Mouse (Mus musculus) adipocyte (in vitro differentiated cells): ENCODE measurements at regions not wholly inside any gene's neighbourhood (a gene's known extent, or its start where the extent isn't known, plus 50 kb on each side); places are given as distances from the start of the nearest gene placed in this dataset.

Experiments used
- DNase-seq: peaks from one replicate; pipeline ENCODE4 v3.0.0-alpha.2; 2016; ENCODE audit warnings: low spot score

DNA sequence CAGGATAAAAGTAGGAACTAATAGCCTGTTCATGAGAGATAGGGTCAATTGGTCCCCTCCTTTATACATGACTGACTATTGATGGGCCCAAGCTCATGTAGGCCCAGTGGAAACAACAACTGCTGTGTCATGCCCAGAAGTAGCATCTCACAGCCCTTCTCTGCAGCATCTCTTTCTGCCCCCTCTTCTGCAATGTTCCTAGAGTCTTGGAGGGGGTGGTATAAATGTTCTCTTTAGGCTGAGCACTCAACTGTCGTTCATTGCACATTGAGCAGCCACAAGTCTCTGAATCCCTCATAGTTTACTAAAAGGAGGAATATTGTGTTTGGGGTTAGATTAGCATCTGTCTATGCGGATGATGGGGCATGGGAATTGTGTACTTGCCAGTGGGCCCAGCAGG is 324.1 kb downstream of the Phkb start:
- no peak for DNase-seq

DNA sequence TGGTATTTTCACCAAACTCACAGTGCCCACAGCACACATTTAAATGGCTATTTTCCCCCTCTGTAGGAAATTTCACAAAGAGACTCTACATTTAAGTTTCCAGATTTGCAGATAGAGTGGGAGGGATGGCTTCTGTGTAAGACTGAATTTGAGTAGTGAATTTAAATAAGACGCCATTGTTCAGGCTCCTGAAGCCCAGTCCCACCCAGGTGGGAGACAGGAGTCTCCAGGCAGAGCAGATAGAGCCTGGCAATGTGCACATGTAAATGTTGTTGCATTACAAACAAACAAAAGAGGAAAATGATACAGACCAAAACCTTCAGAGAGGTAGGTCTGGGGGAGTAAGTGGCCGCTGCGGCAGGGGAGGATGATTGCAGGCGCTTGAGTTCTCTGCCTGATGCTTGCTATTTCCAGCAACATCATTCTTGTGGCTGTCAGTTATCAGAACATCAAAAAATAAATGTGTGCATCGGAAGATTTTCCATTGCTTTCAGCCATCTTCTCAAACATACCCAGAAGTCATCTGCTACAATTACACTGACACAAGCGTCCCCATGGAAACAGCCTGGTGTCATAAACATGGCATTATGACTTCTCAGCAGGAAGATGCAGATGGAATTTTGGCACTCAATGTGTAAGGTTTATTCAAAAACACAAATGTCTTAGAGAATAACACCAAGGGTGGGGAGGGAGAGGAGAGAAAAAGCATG is 318.5 kb downstream of the Phkb start:
- DNase-seq = no peak

- no peak for DNase-seq
These were observed 306.8 kb downstream of the Phkb start for GRCm38 (mm10) chr8:86147586-86147985.

DNA sequence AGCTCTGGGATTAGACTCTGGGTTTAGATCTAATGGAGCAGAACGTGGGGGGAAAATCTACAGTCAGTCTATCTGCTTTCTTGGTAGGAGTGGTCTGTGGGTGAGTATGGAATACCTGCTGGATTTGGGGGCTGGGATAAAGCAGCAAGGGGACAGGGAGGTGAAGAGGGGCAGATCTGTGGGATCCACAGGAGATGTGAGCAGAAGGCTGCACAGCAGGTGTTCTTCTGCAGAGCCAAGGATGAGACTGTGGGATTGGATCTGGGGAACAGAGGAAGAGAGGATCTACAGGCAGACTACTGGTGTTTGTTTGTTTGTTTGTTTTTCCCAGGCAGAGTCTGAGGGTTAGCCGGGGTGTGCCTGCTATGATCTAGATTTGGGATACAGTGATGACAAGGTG is 284.5 kb downstream of the Phkb start:
- no peak for DNase-seq

GRCm38 (mm10) chr8:86124655-86125054 is 283.9 kb downstream of the Phkb start:
- no peak for DNase-seq
